Mouse (Mus musculus): Measurements from ENCODE around the gene Arfrp1. TPM values are rescaled to one million over a fixed set of nuclear protein-coding genes. Genes with fewer than 3 reads are reported as not detected.

The Arfrp1 gene
- polyA plus RNA-seq, 1 experiment from 2014 or later, result 43.7 TPM

- 26% methylated on average over 4 of the region's 4 CpGs for WGBS
- H3K9me3 ChIP-seq (ENCODE audit: control insufficient read depth, low read length), result no peaks in the 10 kb centered on the region
- no peak overlapping the region for H3K9ac ChIP-seq (ENCODE audit: low read depth, low read length)
- H3K27ac ChIP-seq (replicated peaks; ENCODE audit: low read depth, low read length), result no peak overlapping the region
- peak; percentile 76 for ATAC-seq (ENCODE audit: low read depth)
- no peak overlapping the region for H3K4me3 ChIP-seq (ENCODE audit: low read depth, low read length)
- no peaks in the 10 kb centered on the region for H3K4me1 ChIP-seq (ENCODE audit: control insufficient read depth, insufficient read depth, low read length)
- DNase-seq (ENCODE audit: low spot score), result peak; percentile 92
- H3K4me2 ChIP-seq (ENCODE audit: low read depth, low read length), result no peak overlapping the region
- no peaks in the 10 kb centered on the region for H3K27me3 ChIP-seq (replicated peaks; ENCODE audit: control insufficient read depth, insufficient read depth, low read length)
- peaks cover 3% of the 10 kb centered on the region; the same call in 1 of the 2 replicates for H3K36me3 ChIP-seq (ENCODE audit: control insufficient read depth, insufficient read depth, low read length)
Measured at GRCm38 (mm10) chr2:181392600-181393213, 27.5 kb upstream of the Arfrp1 start.

- H3K4me1 ChIP-seq (ENCODE audit: control insufficient read depth, insufficient read depth, low read length), result no peaks in the 10 kb centered on the region
- no peak overlapping the region for H3K4me3 ChIP-seq (ENCODE audit: low read depth, low read length)
- WGBS, result 63% methylated on average over 2 of the region's 2 CpGs
- no peak overlapping the region for H3K4me2 ChIP-seq (ENCODE audit: low read depth, low read length)
- ATAC-seq (ENCODE audit: low read depth) (no peak), DNase-seq (ENCODE audit: low spot score) (no peak)
- H3K27me3 ChIP-seq (replicated peaks; ENCODE audit: control insufficient read depth, insufficient read depth, low read length), result no peaks in the 10 kb centered on the region
- no peak overlapping the region for H3K9ac ChIP-seq (ENCODE audit: low read depth, low read length)
- H3K9me3 ChIP-seq (ENCODE audit: control insufficient read depth, low read length), result no peaks in the 10 kb centered on the region
- no peak overlapping the region for H3K27ac ChIP-seq (replicated peaks; ENCODE audit: low read depth, low read length)
- peaks cover 3% of the 10 kb centered on the region; the same call in 1 of the 2 replicates for H3K36me3 ChIP-seq (ENCODE audit: control insufficient read depth, insufficient read depth, low read length)
Measured at GRCm38 (mm10) chr2:181391541-181391940, 26.3 kb upstream of the Arfrp1 start.

GRCm38 (mm10) chr2:181391022-181391421 lies 25.8 kb upstream of the Arfrp1 start:
- Histone ChIP-seq H3K4me2 (ENCODE audit: low read depth, low read length) (no peak overlapping the region), H3K36me3 (ENCODE audit: control insufficient read depth, insufficient read depth, low read length) (peaks cover 3% of the 10 kb centered on the region; the same call in 1 of the 2 replicates), H3K9ac (ENCODE audit: low read depth, low read length) (no peak overlapping the region), H3K4me3 (ENCODE audit: low read depth, low read length) (no peak overlapping the region), H3K4me1 (ENCODE audit: control insufficient read depth, insufficient read depth, low read length) (no peaks in the 10 kb centered on the region), H3K27ac (replicated peaks; ENCODE audit: low read depth, low read length) (no peak overlapping the region), H3K27me3 (replicated peaks; ENCODE audit: control insufficient read depth, insufficient read depth, low read length) (no peaks in the 10 kb centered on the region), H3K9me3 (ENCODE audit: control insufficient read depth, low read length) (no peaks in the 10 kb centered on the region)
- ATAC-seq (ENCODE audit: low read depth) (no peak), DNase-seq (ENCODE audit: low spot score) (no peak)
- WGBS, result 90% methylated on average over 15 of the region's 15 CpGs

GRCm38 (mm10) chr2:181390136-181390870 lies 25.1 kb upstream of the Arfrp1 start:
- WGBS, result 70% methylated on average over 4 of the region's 4 CpGs
- no peak for ATAC-seq (ENCODE audit: low read depth)

GRCm38 (mm10) chr2:181386663-181387210 lies 21.5 kb upstream of the Arfrp1 start:
- Histone ChIP-seq H3K9me3 (ENCODE audit: control insufficient read depth, low read length) (no peaks in the 10 kb centered on the region), H3K36me3 (ENCODE audit: control insufficient read depth, insufficient read depth, low read length) (peaks cover 35% of the 10 kb centered on the region), H3K9ac (ENCODE audit: low read depth, low read length) (no peak overlapping the region), H3K4me1 (ENCODE audit: control insufficient read depth, insufficient read depth, low read length) (no peaks in the 10 kb centered on the region), H3K4me3 (ENCODE audit: low read depth, low read length) (no peak overlapping the region), H3K27me3 (replicated peaks; ENCODE audit: control insufficient read depth, insufficient read depth, low read length) (no peaks in the 10 kb centered on the region), H3K27ac (replicated peaks; ENCODE audit: low read depth, low read length) (no peak overlapping the region), H3K4me2 (ENCODE audit: low read depth, low read length) (no peak overlapping the region)
- WGBS, result 73% methylated on average over 3 of the region's 4 CpGs
- no peak for DNase-seq (ENCODE audit: low spot score)
- ATAC-seq (ENCODE audit: low read depth), result 0 out of 2 replicates have a peak, but pooled peaks have one; percentile 5

More at GRCm38 (mm10) chr2:181390136-181390870, 25.1 kb upstream of the Arfrp1 start:
- DNase-seq (ENCODE audit: low spot score), result no peak
- Histone ChIP-seq H3K9ac (ENCODE audit: low read depth, low read length) (no peak overlapping the region), H3K36me3 (ENCODE audit: control insufficient read depth, insufficient read depth, low read length) (peaks cover 3% of the 10 kb centered on the region; the same call in 1 of the 2 replicates), H3K9me3 (ENCODE audit: control insufficient read depth, low read length) (no peaks in the 10 kb centered on the region), H3K4me3 (ENCODE audit: low read depth, low read length) (no peak overlapping the region), H3K27ac (replicated peaks; ENCODE audit: low read depth, low read length) (no peak overlapping the region), H3K4me2 (ENCODE audit: low read depth, low read length) (no peak overlapping the region), H3K27me3 (replicated peaks; ENCODE audit: control insufficient read depth, insufficient read depth, low read length) (no peaks in the 10 kb centered on the region), H3K4me1 (ENCODE audit: control insufficient read depth, insufficient read depth, low read length) (no peaks in the 10 kb centered on the region)

GRCm38 (mm10) chr2:181385885-181386284 lies 20.7 kb upstream of the Arfrp1 start:
- H3K9ac ChIP-seq (ENCODE audit: low read depth, low read length), result no peak overlapping the region
- H3K27me3 ChIP-seq (replicated peaks; ENCODE audit: control insufficient read depth, insufficient read depth, low read length), result no peaks in the 10 kb centered on the region
- ATAC-seq (ENCODE audit: low read depth) (no peak), DNase-seq (ENCODE audit: low spot score) (no peak)
- no peak overlapping the region for H3K4me2 ChIP-seq (ENCODE audit: low read depth, low read length)
- H3K4me3 ChIP-seq (ENCODE audit: low read depth, low read length), result no peak overlapping the region
- peaks cover 41% of the 10 kb centered on the region for H3K36me3 ChIP-seq (ENCODE audit: control insufficient read depth, insufficient read depth, low read length)
- H3K9me3 ChIP-seq (ENCODE audit: control insufficient read depth, low read length), result no peaks in the 10 kb centered on the region
- WGBS, result 71% methylated on average over 3 of the region's 3 CpGs
- no peaks in the 10 kb centered on the region for H3K4me1 ChIP-seq (ENCODE audit: control insufficient read depth, insufficient read depth, low read length)
- H3K27ac ChIP-seq (replicated peaks; ENCODE audit: low read depth, low read length), result no peak overlapping the region

- 78% methylated on average over 4 of the region's 4 CpGs for WGBS
- Histone ChIP-seq H3K4me2 (ENCODE audit: low read depth, low read length) (no peak overlapping the region), H3K9ac (ENCODE audit: low read depth, low read length) (no peak overlapping the region), H3K27ac (replicated peaks; ENCODE audit: low read depth, low read length) (peak overlapping the region; percentile 28; the same call in 1 of the 2 replicates), H3K4me3 (ENCODE audit: low read depth, low read length) (no peak overlapping the region), H3K9me3 (ENCODE audit: control insufficient read depth, low read length) (no peaks in the 10 kb centered on the region), H3K36me3 (ENCODE audit: control insufficient read depth, insufficient read depth, low read length) (peaks cover 48% of the 10 kb centered on the region), H3K4me1 (ENCODE audit: control insufficient read depth, insufficient read depth, low read length) (no peaks in the 10 kb centered on the region), H3K27me3 (replicated peaks; ENCODE audit: control insufficient read depth, insufficient read depth, low read length) (no peaks in the 10 kb centered on the region)
- DNase-seq (ENCODE audit: low spot score), result peak; percentile 63
- ATAC-seq (ENCODE audit: low read depth), result peak; percentile 66
Measured at GRCm38 (mm10) chr2:181384919-181385391, 19.8 kb upstream of the Arfrp1 start.

GRCm38 (mm10) chr2:181384463-181384862 lies 19.3 kb upstream of the Arfrp1 start:
- H3K4me1 ChIP-seq (ENCODE audit: control insufficient read depth, insufficient read depth, low read length), result no peaks in the 10 kb centered on the region
- DNase-seq (ENCODE audit: low spot score) (no peak), ATAC-seq (ENCODE audit: low read depth) (0 out of 2 replicates have a peak, but pooled peaks have one; percentile 7)
- H3K9ac ChIP-seq (ENCODE audit: low read depth, low read length), result no peak overlapping the region
- no peak overlapping the region for H3K4me2 ChIP-seq (ENCODE audit: low read depth, low read length)
- peaks cover 53% of the 10 kb centered on the region for H3K36me3 ChIP-seq (ENCODE audit: control insufficient read depth, insufficient read depth, low read length)
- H3K9me3 ChIP-seq (ENCODE audit: control insufficient read depth, low read length), result no peaks in the 10 kb centered on the region
- H3K27ac ChIP-seq (replicated peaks; ENCODE audit: low read depth, low read length), result no peak overlapping the region
- H3K27me3 ChIP-seq (replicated peaks; ENCODE audit: control insufficient read depth, insufficient read depth, low read length), result no peaks in the 10 kb centered on the region
- no peak overlapping the region for H3K4me3 ChIP-seq (ENCODE audit: low read depth, low read length)
- 80% methylated on average over 7 of the region's 7 CpGs for WGBS
